Mouse (Mus musculus): ENCODE results near the gene Tldc2.

DNA sequence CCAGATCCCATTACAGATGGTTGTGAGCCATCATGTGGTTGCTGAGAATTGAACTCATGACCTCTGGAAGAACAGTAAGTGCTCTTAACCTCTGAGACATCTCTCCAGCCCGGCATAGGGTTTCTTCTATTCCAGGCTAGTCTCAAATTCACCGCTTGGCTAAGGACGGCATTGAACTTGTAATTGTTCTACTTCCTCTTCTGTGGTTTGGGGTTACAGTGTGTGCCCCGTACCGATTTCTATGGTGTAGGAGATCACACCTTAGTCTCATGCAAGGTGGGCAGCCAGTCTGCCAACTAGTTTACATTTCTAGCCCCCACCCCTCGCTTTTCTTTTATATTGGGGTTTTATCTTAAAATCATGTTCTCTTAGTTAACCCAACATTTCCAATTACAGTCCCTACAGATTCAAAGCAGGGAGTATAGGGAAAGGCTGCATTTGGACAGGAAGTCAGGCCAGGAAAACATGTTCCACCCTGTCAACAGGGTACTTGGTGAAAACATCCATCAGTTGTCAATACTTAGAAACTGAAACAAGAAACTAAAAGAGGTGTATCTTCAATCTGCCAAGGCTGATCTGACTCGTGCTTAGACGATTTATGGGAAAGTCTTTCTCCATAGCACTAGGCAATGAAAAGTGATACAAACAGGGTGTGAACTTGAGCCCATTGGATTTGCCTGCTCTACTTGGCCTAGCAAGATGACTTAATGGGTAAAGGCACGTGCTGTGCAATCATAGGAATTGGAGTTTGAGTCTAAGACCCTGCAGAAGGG, 51.3 kb downstream of the Tldc2 start:
- TF ChIP-seq POLR2A (IDR thresholded peaks at IDR 0.05; ENCODE audit: borderline replicate concordance, extremely low read depth, low read depth, low read length) (no peak), CTCF (IDR thresholded peaks at IDR 0.05; ENCODE audit: insufficient read depth, low read length) (no peak)

Measured in lung, adult 2 months (tissue).